Mouse (Mus musculus) embryo, embryonic 11.5 days (tissue): ENCODE results near the gene Kdm5b.

Experiments used
- DNase-seq: peaks from one replicate; pipeline ENCODE4 v3.0.0-alpha.2; 2012; ENCODE audit warnings: low read depth, low spot score

Gene Kdm5b

GRCm38 (mm10) chr1:134646963-134647282 is 87.0 kb downstream of the Kdm5b start:
- no peak for DNase-seq

GRCm38 (mm10) chr1:134647591-134647990 is 87.6 kb downstream of the Kdm5b start:
- DNase-seq, result no peak

GRCm38 (mm10) chr1:134650816-134651215 is 90.8 kb downstream of the Kdm5b start:
- DNase-seq, result no peak

- no peak for DNase-seq
Observed at GRCm38 (mm10) chr1:134651268-134651850, 91.4 kb downstream of the Kdm5b start.

GRCm38 (mm10) chr1:134651851-134652398 is 92.0 kb downstream of the Kdm5b start:
- DNase-seq, result no peak

GRCm38 (mm10) chr1:134653603-134654257 is 93.8 kb downstream of the Kdm5b start:
- DNase-seq, result no peak

- DNase-seq, result no peak
Observed at GRCm38 (mm10) chr1:134658841-134659240, 98.9 kb downstream of the Kdm5b start.

- DNase-seq, result no peak
Observed at GRCm38 (mm10) chr1:134660163-134660562, 100.2 kb downstream of the Kdm5b start.

GRCm38 (mm10) chr1:134671234-134672070 is 111.5 kb downstream of the Kdm5b start:
- DNase-seq, result no peak

- no peak for DNase-seq
Observed at GRCm38 (mm10) chr1:134674312-134674711, 114.3 kb downstream of the Kdm5b start.

- no peak for DNase-seq
Observed at GRCm38 (mm10) chr1:134679445-134679844, 119.5 kb downstream of the Kdm5b start.

GRCm38 (mm10) chr1:134680617-134681016 is 120.6 kb downstream of the Kdm5b start:
- DNase-seq, result no peak

- DNase-seq, result no peak
Observed at GRCm38 (mm10) chr1:134682460-134682859, 122.5 kb downstream of the Kdm5b start.
